Mouse (Mus musculus) midbrain, embryonic 11.5 days (tissue): Measurements from ENCODE around the gene Ccnt1. TPM values are rescaled to one million over a fixed set of nuclear protein-coding genes. Genes with fewer than 3 reads are reported as not detected.

Source experiments
- ATAC-seq: fragments of 200-750 bp; cut with Nextera tagmentation; 2 replicates; pipeline ENCODE4 v1.8.0; 2017; ENCODE audit warnings: moderate TSS enrichment, moderate library complexity; ENCODE audit not compliant: low FRiP score
- DNase-seq: peaks from one replicate; pipeline ENCODE4 v3.0.0; 2015; ENCODE audit warnings: low spot score; ENCODE audit errors: missing footprints
- H3K27ac ChIP-seq: fragments of 300-500 bp; sonication (generic); 2 replicates; pipeline ENCODE4 v1.5.1; 2014; ENCODE audit warnings: low read depth, low read length
- H3K27me3 ChIP-seq: fragments of 300-500 bp; sonication (generic); 2 replicates; pipeline ENCODE4 v1.6.1; 2014; ENCODE audit warnings: mild to moderate bottlenecking, low read length, moderate library complexity, mixed read lengths; ENCODE audit not compliant: control insufficient read depth, insufficient read depth
- H3K36me3 ChIP-seq: fragments of 300-500 bp; sonication (generic); 2 replicates; pipeline ENCODE4 v1.6.1; 2014; ENCODE audit warnings: mild to moderate bottlenecking, low read length, moderate library complexity, mixed read lengths; ENCODE audit not compliant: control insufficient read depth, insufficient read depth
- H3K4me1 ChIP-seq: fragments of 300-500 bp; sonication (generic); 2 replicates; pipeline ENCODE4 v1.6.1; 2014; ENCODE audit warnings: low read length; ENCODE audit not compliant: control insufficient read depth, insufficient read depth
- H3K4me2 ChIP-seq: fragments of 300-500 bp; sonication (generic); 2 replicates; pipeline ENCODE4 v1.6.1; 2014; ENCODE audit warnings: mild to moderate bottlenecking, moderate library complexity
- H3K4me3 ChIP-seq: fragments of 300-500 bp; sonication (generic); 2 replicates; pipeline ENCODE4 v1.5.1; 2014; ENCODE audit warnings: low read depth, low read length
- H3K9ac ChIP-seq: fragments of 300-500 bp; sonication (generic); 2 replicates; pipeline ENCODE4 v1.6.1; 2014; ENCODE audit warnings: low read length
- H3K9me3 ChIP-seq: fragments of 300-500 bp; sonication (generic); 2 replicates; pipeline ENCODE4 v1.6.1; 2016; ENCODE audit warnings: low read length; ENCODE audit not compliant: control insufficient read depth
- WGBS: fragments of 180-500 bp; shearing (Covaris S2); extraction: QIAGEN DNeasy Blood & Tissue Kit; methylation state at CpG from one replicate; pipeline ENCODE4 v1.1.7; 2014; 5-methylcytosine and 5-hydroxymethylcytosine counted together
- polyA plus RNA-seq: library from polyadenylated mRNA; unstranded; fragments of >200 nt; fragmentation: Nextera tagmentation; extraction: Ambion mirVana; gene quantifications from 2 replicates; pipeline ENCODE4 v1.2.1, GENCODE M21; 2014

The Ccnt1 gene
- polyA plus RNA-seq, 1 experiment from 2014 or later = 60.7 TPM

DNA sequence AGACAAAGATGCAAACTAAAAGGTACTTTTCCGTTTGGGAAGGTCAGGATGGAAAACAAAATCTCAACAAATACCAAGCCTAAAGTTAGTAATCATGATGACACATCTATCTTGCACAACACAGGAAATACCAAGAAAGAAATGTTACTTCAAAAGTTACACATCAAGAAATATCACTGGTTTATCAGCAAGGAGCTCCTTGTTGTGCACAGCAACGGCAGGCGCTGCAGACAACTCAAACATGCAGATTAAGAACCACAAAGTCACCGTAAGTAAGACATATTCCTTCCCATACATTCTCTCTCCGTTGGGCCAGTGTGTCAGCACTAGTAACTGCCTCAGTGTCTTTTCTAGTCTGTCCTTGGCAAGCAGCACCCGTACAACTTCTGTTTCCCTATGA, 29.7 kb downstream of the Ccnt1 start:
- DNase-seq = no peak
- Histone ChIP-seq H3K4me1 (no peaks in the 10 kb centered on the region), H3K9me3 (no peaks in the 10 kb centered on the region), H3K9ac (no peak overlapping the region), H3K36me3 (peaks cover 15% of the 10 kb centered on the region), H3K27me3 (no peaks in the 10 kb centered on the region), H3K27ac (no peak overlapping the region), H3K4me3 (no peak overlapping the region), H3K4me2 (no peak overlapping the region)
- no peak for ATAC-seq
- WGBS = 91% methylated on average over 6 of the region's 6 CpGs

DNA sequence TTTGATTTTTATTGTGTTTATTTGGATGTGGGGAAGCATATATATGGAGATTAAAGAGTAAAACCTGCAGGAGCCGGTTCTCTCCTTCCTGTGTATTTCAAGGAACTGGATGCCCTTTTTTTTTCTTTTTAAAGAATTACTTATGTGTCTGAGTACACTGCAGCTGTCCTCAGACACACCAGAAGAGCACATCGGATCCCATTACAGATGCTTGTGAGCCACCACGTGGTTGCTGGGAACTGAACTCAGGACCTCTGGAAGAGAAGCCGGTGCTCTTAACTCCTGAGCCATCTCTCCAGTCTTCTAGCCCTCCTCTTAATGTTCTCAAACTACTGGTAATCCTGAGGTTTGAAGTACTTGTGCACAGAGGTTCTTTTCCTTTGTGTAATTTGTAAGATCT, 32.8 kb downstream of the Ccnt1 start:
- no peak for ATAC-seq
- H3K36me3 ChIP-seq = peaks cover 4% of the 10 kb centered on the region; the same call in 1 of the 2 replicates
- WGBS = 83% methylated on average over 4 of the region's 4 CpGs

DNA sequence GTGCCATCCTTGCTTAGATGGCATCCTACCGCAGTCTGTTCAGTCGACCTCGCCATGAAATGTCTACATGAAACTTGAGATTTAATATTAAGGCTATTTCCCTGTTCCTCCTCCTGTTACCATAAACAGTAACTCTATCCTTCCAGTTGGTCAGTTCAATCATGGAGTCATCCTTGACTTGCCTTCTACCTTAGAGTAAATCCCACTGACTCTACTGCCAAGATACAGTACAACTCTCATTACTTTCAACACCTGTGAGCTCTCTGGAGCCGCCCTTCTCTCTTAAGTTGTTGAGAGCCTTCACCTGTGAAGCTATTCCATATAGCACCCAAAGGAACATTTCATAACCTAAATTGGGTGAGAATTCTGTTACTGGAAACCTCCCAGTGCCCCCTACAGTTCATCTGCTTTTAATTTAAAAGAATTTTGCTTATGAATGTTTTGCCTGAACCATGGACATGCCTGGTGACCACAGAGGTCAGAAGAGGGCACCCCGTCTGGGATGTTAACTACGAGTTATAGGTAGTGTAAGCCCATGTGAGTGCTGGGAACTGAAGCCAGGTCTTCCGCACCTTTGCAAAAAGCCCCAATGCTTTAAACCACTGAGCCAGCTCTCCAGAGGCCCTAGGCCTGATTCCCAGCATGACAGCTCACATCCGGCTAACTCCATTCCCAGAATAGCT, 33.8 kb downstream of the Ccnt1 start:
- Histone ChIP-seq H3K9ac (no peak overlapping the region), H3K36me3 (0 out of 2 replicates have a peak, but pooled peaks cover 1% of the 10 kb centered on the region), H3K27me3 (no peaks in the 10 kb centered on the region), H3K4me1 (peaks cover 8% of the 10 kb centered on the region), H3K4me2 (no peak overlapping the region), H3K27ac (no peak overlapping the region), H3K9me3 (no peaks in the 10 kb centered on the region), H3K4me3 (no peak overlapping the region)
- no peak for DNase-seq
- no peak for ATAC-seq
- WGBS = 91% methylated on average over 8 of the region's 8 CpGs

More for the DNA sequence above, 32.8 kb downstream of the Ccnt1 start:
- Histone ChIP-seq H3K4me3 (no peak overlapping the region), H3K27me3 (no peaks in the 10 kb centered on the region), H3K4me2 (no peak overlapping the region), H3K27ac (no peak overlapping the region), H3K9ac (no peak overlapping the region), H3K9me3 (no peaks in the 10 kb centered on the region), H3K4me1 (no peaks in the 10 kb centered on the region; the same call in 1 of the 2 replicates)
- no peak for DNase-seq

DNA sequence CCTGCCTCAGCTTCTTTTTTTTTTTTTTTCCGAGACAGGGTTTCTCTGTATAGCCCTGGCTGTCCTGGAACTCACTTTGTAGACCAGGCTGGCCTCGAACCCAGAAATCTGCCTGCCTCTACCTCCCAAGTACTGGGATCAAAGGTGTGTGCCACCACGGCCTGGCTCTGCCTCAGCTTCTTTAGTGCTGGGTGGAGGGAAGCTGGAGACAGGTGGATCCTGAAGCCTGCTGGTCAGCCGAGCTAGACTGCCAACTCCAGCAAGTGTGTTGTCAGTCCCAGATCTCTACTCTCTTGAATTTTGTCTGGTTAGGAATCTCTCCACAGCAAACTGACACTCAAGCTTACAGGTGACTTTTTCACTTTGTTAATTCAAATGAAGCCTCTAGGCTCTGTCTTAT, 34.8 kb downstream of the Ccnt1 start:
- Histone ChIP-seq H3K4me2 (no peak overlapping the region), H3K4me3 (no peak overlapping the region), H3K9me3 (no peaks in the 10 kb centered on the region), H3K27me3 (no peaks in the 10 kb centered on the region), H3K4me1 (peaks cover 8% of the 10 kb centered on the region), H3K27ac (no peak overlapping the region), H3K9ac (no peak overlapping the region), H3K36me3 (peaks cover 5% of the 10 kb centered on the region)
- DNase-seq (no peak), ATAC-seq (no peak)
- WGBS = 90% methylated on average over 4 of the region's 4 CpGs

DNA sequence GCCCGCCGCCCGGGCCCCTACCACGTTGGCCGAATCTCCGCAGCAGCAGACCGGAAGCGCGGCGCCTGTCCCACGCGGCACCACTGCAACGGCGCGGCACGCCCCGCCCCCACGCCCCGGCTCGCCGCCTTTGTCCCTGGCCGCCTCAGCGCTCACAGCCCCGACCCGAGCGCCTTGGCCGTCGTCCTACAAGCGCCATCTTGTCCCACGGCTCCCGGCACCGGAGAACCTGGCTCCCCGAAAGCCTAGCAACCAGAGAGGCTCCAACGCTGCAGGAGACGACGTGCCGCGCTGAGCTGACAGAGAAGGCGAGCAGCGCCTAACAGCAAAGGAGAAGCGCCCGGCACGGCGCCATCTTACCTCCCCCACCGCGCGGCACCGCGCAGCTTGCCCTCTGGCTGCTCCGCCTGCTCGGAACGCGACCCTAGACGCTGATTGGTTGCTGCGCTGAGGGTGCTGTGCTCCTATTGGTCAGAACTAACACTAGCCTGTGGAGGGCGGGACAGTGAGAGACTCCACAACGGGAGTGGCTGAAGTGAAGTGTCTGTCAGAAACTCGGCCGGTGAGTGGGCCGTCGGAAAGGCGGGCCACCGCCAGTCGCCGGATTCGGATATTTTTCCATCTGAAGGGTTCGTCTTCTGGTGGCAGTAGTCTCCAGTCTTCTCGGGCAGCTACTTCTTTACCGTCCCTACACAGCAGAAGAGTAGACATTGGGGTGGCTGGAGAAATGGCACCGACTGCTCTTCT, 36.7 kb downstream of the Ccnt1 start, which contains the start of gene Kansl2:
TSS of gene Kansl2 (minus strand) at position 384 of the 747 bp plus-strand sequence.
- H3K9ac ChIP-seq = peak within 1 kb of the TSS; percentile 98
- peaks cover 15% of the 10 kb centered on the region for H3K36me3 ChIP-seq
- H3K9me3 ChIP-seq = no peaks in the 10 kb centered on the region
- H3K27me3 ChIP-seq = no peaks in the 10 kb centered on the region
- H3K4me3 ChIP-seq = peak within 1 kb of the TSS; percentile 84
- peaks cover 8% of the 10 kb centered on the region for H3K4me1 ChIP-seq
- H3K27ac ChIP-seq = peak within 1 kb of the TSS; percentile 99
- DNase-seq (peak; percentile 99), ATAC-seq (peak; percentile 100)
- WGBS = under 1% methylated on average over 69 of the region's 70 CpGs
- H3K4me2 ChIP-seq = peak within 1 kb of the TSS; percentile 92

- 1% methylated on average over 18 of the region's 18 CpGs for WGBS
- H3K9me3 ChIP-seq = no peaks in the 10 kb centered on the region
- DNase-seq = peak; percentile 90
- peaks cover 8% of the 10 kb centered on the region for H3K4me1 ChIP-seq
- no peak for ATAC-seq
- H3K36me3 ChIP-seq = peaks cover 19% of the 10 kb centered on the region
- no peak overlapping the region for H3K27ac ChIP-seq
- peak overlapping the region; percentile 84 for H3K4me3 ChIP-seq
- H3K27me3 ChIP-seq = no peaks in the 10 kb centered on the region
- peak overlapping the region; percentile 98 for H3K9ac ChIP-seq
- peak overlapping the region; percentile 92 for H3K4me2 ChIP-seq
Measured at GRCm38 (mm10) chr15:98533035-98533531, 37.6 kb downstream of the Ccnt1 start.

DNA sequence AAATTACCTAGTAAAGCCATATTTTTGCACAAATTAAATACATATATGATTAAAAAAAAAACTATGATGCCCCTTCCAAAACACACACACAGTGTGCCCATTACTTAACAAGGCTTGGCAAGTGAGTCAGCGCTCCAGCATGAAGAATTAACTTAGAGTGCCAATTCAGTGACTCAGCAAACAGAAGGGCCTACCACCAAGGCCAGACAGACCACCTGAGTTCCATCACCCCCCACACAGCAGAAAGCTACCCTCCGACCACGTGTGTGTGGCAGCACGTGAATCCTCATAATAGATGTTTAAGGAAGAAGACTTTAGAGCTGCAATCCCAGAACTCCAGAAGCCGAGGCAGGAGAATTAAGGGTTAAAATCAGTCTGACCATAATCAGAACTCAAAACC, 38.4 kb downstream of the Ccnt1 start:
- H3K9me3 ChIP-seq = no peaks in the 10 kb centered on the region
- no peak overlapping the region for H3K27ac ChIP-seq
- H3K4me1 ChIP-seq = peaks cover 8% of the 10 kb centered on the region
- peaks cover 26% of the 10 kb centered on the region for H3K36me3 ChIP-seq
- no peak for ATAC-seq
- H3K4me2 ChIP-seq = peak overlapping the region; percentile 92
- no peaks in the 10 kb centered on the region for H3K27me3 ChIP-seq
- peak overlapping the region; percentile 98 for H3K9ac ChIP-seq
- WGBS = 53% methylated on average over 5 of the region's 5 CpGs
- H3K4me3 ChIP-seq = peak overlapping the region; percentile 84
- DNase-seq = no peak

- H3K36me3 ChIP-seq = peaks cover 38% of the 10 kb centered on the region
- H3K27me3 ChIP-seq = no peaks in the 10 kb centered on the region
- no peak overlapping the region for H3K4me3 ChIP-seq
- no peak overlapping the region for H3K9ac ChIP-seq
- no peak overlapping the region for H3K4me2 ChIP-seq
- 93% methylated on average over 5 of the region's 5 CpGs for WGBS
- H3K4me1 ChIP-seq = peaks cover 8% of the 10 kb centered on the region
- no peak for ATAC-seq
- H3K9me3 ChIP-seq = no peaks in the 10 kb centered on the region
- no peak for DNase-seq
- no peak overlapping the region for H3K27ac ChIP-seq
Measured at GRCm38 (mm10) chr15:98528066-98528563, 42.6 kb downstream of the Ccnt1 start.
